Mouse (Mus musculus) MEL (cell line): ENCODE measurements around the gene Vwce. TPM values are rescaled to one million over a fixed set of nuclear protein-coding genes. Genes with fewer than 3 reads are reported as not detected.

Experiments used
- DNase-seq: peaks from one replicate; pipeline ENCODE4 v3.0.0; 2011; ENCODE audit warnings: low read depth, low spot score
- H3K27ac ChIP-seq: 2 replicates; pipeline ENCODE4 v1.5.1; 2012; ENCODE audit warnings: low read depth, mild to moderate bottlenecking, control low read depth, low read length, moderate library complexity; ENCODE audit not compliant: control insufficient read depth
- H3K27me3 ChIP-seq, 2 experiments: fragments of 150-350 bp in 1 of 2; sonication (generic) in 1 of 2; 2 replicates each; pipeline ENCODE4 v1.6.1; 2012; ENCODE audit warnings: low read length in 2 of 2, mild to moderate bottlenecking in 2 of 2, improper control_type of control experiment in 1 of 2, moderate library complexity in 1 of 2; ENCODE audit not compliant: insufficient read depth in 2 of 2, control insufficient read depth in 1 of 2
- H3K36me3 ChIP-seq, 2 experiments: 2 replicates each; pipeline ENCODE4 v1.6.1; 2012 to 2014; ENCODE audit warnings: low read length in 2 of 2, improper control_type of control experiment in 1 of 2, inconsistent platforms in 1 of 2, mild to moderate bottlenecking in 1 of 2; ENCODE audit not compliant: insufficient read depth in 2 of 2, control insufficient read depth in 1 of 2
- H3K4me1 ChIP-seq, 2 experiments: fragments of 150-350 bp in 1 of 2; sonication (generic) in 1 of 2; 2 replicates each; pipeline ENCODE4 v1.6.1; 2012; ENCODE audit warnings: low read length in 2 of 2, improper control_type of control experiment in 1 of 2, mild to moderate bottlenecking in 1 of 2; ENCODE audit not compliant: insufficient read depth in 2 of 2, control insufficient read depth in 1 of 2
- H3K4me3 ChIP-seq, 2 experiments: fragments of 150-350 bp in 1 of 2; sonication (generic) in 1 of 2; 2 replicates each; pipeline ENCODE4 v1.5.1; 2012; ENCODE audit warnings: low read depth in 2 of 2, low read length in 2 of 2, mild to moderate bottlenecking in 2 of 2, moderate library complexity in 2 of 2, control low read depth in 1 of 2, improper control_type of control experiment in 1 of 2; ENCODE audit not compliant: control insufficient read depth in 1 of 2, insufficient read depth in 1 of 2
- H3K79me2 ChIP-seq: 2 replicates; pipeline ENCODE4 v1.6.1; 2012; ENCODE audit warnings: mild to moderate bottlenecking, low read length, moderate library complexity; ENCODE audit not compliant: control insufficient read depth, poor library complexity, insufficient read depth
- H3K9ac ChIP-seq: 2 replicates; pipeline ENCODE4 v1.6.1; 2012; ENCODE audit warnings: low read depth, mild to moderate bottlenecking, control low read depth, low read length, moderate library complexity; ENCODE audit not compliant: control insufficient read depth, poor library complexity, severe bottlenecking
- H3K9me3 ChIP-seq: fragments of 150-350 bp; sonication (generic); replicated peaks from 2 replicates; pipeline ENCODE4 v1.6.1; 2012; ENCODE audit warnings: mild to moderate bottlenecking, low read length, improper control_type of control experiment, moderate library complexity; ENCODE audit not compliant: insufficient read depth
- EP300 ChIP-seq, 2 experiments: IDR thresholded peaks; 2 replicates each; pipeline ENCODE4 v1.6.1; 2011; ENCODE audit warnings: improper control_type of control experiment in 2 of 2, low read length in 2 of 2, low read depth in 1 of 2, mild to moderate bottlenecking in 1 of 2
- ETS1 ChIP-seq: IDR thresholded peaks from 2 replicates; pipeline ENCODE4 v1.6.1; 2012; ENCODE audit warnings: low read depth, mild to moderate bottlenecking, inconsistent platforms, low read length, improper control_type of control experiment, moderate library complexity
- GABPA ChIP-seq: IDR thresholded peaks from 2 replicates; pipeline ENCODE4 v1.6.1; 2012; ENCODE audit warnings: low read depth, mild to moderate bottlenecking, inconsistent platforms, low read length, improper control_type of control experiment, moderate library complexity
- GATA1 ChIP-seq: IDR thresholded peaks from 2 replicates; pipeline ENCODE4 v1.6.1; 2011; ENCODE audit warnings: low read depth, low read length, improper control_type of control experiment
- HCFC1 ChIP-seq: IDR thresholded peaks from 2 replicates; pipeline ENCODE4 v1.6.1; 2012; ENCODE audit warnings: low read depth, mild to moderate bottlenecking, inconsistent platforms, low read length, improper control_type of control experiment, moderate library complexity
- MEF2A ChIP-seq: IDR thresholded peaks from 2 replicates; pipeline ENCODE4 v1.6.1; 2014; ENCODE audit warnings: low read depth, mild to moderate bottlenecking, inconsistent platforms, low read length, improper control_type of control experiment; ENCODE audit not compliant: poor library complexity, insufficient replicate concordance, severe bottlenecking; ENCODE audit errors: extremely low read depth
- NELFE ChIP-seq: IDR thresholded peaks from 2 replicates; pipeline ENCODE4 v1.6.1; 2011; ENCODE audit warnings: low read depth, low read length, improper control_type of control experiment
- POLR2AphosphoS5 ChIP-seq: IDR thresholded peaks from 2 replicates; pipeline ENCODE4 v1.6.1; 2012; ENCODE audit warnings: low read depth, borderline replicate concordance, mild to moderate bottlenecking, inconsistent platforms, low read length, moderate library complexity, mixed read lengths
- RAD21 ChIP-seq: IDR thresholded peaks from 2 replicates; pipeline ENCODE4 v1.6.1; 2011; ENCODE audit warnings: mild to moderate bottlenecking, low read depth, low read length, improper control_type of control experiment
- SIN3A ChIP-seq: IDR thresholded peaks from 2 replicates; pipeline ENCODE4 v1.6.1; 2012; ENCODE audit warnings: low read length, improper control_type of control experiment, inconsistent platforms
- SMC3 ChIP-seq: IDR thresholded peaks from 2 replicates; pipeline ENCODE4 v1.6.1; 2011; ENCODE audit warnings: low read depth, low read length, improper control_type of control experiment
- TAL1 ChIP-seq: IDR thresholded peaks from 2 replicates; pipeline ENCODE4 v1.6.1; 2012; ENCODE audit warnings: mild to moderate bottlenecking, inconsistent platforms, low read length, moderate library complexity, mixed read lengths
- TBP ChIP-seq: IDR thresholded peaks from 2 replicates; pipeline ENCODE4 v1.8.0; 2011; ENCODE audit warnings: low read depth, low read length, improper control_type of control experiment
- TCF12 ChIP-seq: IDR thresholded peaks from 2 replicates; pipeline ENCODE4 v1.6.1; 2014; ENCODE audit warnings: low read depth, mild to moderate bottlenecking, inconsistent platforms, low read length, improper control_type of control experiment, moderate library complexity
- UBTF ChIP-seq: IDR thresholded peaks from 2 replicates; pipeline ENCODE4 v1.6.1; 2012; ENCODE audit warnings: low read depth, mild to moderate bottlenecking, inconsistent platforms, low read length, improper control_type of control experiment, moderate library complexity, borderline replicate concordance; ENCODE audit not compliant: insufficient read depth
- ZC3H11A ChIP-seq: IDR thresholded peaks from 2 replicates; pipeline ENCODE4 v1.6.1; 2012; ENCODE audit warnings: low read depth, mild to moderate bottlenecking, inconsistent platforms, low read length, improper control_type of control experiment
- polyA plus RNA-seq, 2 experiments: library from polyadenylated mRNA; stranded (reverse) in 1 of 2; unstranded in 1 of 2; fragments of >175 nt in 1 of 2; fragments of >200 nt in 1 of 2; gene quantifications; 2 replicates each; pipeline versions ENCODE4 v1.2.1 to v1.2.4; 2012; ENCODE audit warnings: low replicate concordance in 2 of 2, low read depth in 1 of 2; ENCODE audit not compliant: insufficient read length in 2 of 2, insufficient read depth in 1 of 2, missing spikeins in 1 of 2
- total RNA-seq: library from RNA; depleted of rRNA; stranded (reverse); fragments of 300-350 nt; gene quantifications from 2 replicates; pipeline ENCODE4 v1.2.3, GENCODE M21; 2012; rRNA removed

Vwce gene
- 0.04 and 0.23 TPM in 2 replicates for total RNA-seq
- polyA plus RNA-seq = 100 to 1,000 TPM in 1 of 2 experiments, 1 to 10 TPM in 1; 1.8 to 666 TPM

- no peaks in the 10 kb centered on the region for H3K27me3 ChIP-seq
- H3K4me3 ChIP-seq = no peak within 1 kb of the TSS
- H3K27ac ChIP-seq = no peak within 1 kb of the TSS
- TF ChIP-seq EP300 (IDR thresholded peaks at IDR 0.05; ENCODE audit: low read depth in 1 of 2, low read length in 2 of 2) = no peak
- TF ChIP-seq HCFC1 = no peak
- no peak for TF ChIP-seq RAD21
- no peak for TF ChIP-seq TCF12
- TF ChIP-seq ZC3H11A = no peak
- no peak for TF ChIP-seq MEF2A
- no peak for TF ChIP-seq TAL1
- TF ChIP-seq TBP = no peak
- no peak for TF ChIP-seq SMC3
- no peak for TF ChIP-seq POLR2AphosphoS5
- TF ChIP-seq UBTF = no peak
- no peak for TF ChIP-seq GABPA
- TF ChIP-seq NELFE = no peak
- no peaks in the 10 kb centered on the region for H3K79me2 ChIP-seq
- peaks cover 4 to 8% of the 10 kb centered on the region in 2 experiments; a peak in 3 of 4 replicates for H3K4me1 ChIP-seq
- DNase-seq = no peak
- peaks cover 0 to 5% of the 10 kb centered on the region in 2 experiments; a peak in 2 of 4 replicates for H3K36me3 ChIP-seq
- H3K9me3 ChIP-seq = no peaks in the 10 kb centered on the region
- H3K9ac ChIP-seq = no peak within 1 kb of the TSS
Observed at GRCm38 (mm10) chr19:10634106-10634871, at the start of gene Vwce. Gene Vwce, plus strand, starts transcription at chr19:10634213.

- Histone ChIP-seq H3K27me3 (no peaks in the 10 kb centered on the region), H3K9me3 (no peaks in the 10 kb centered on the region), H3K27ac (no peak overlapping the region), H3K9ac (no peak overlapping the region), H3K4me3 (no peak overlapping the region), H3K4me1 (peaks cover 7 to 11% of the 10 kb centered on the region in 2 experiments; a peak in 3 of 4 replicates), H3K79me2 (no peaks in the 10 kb centered on the region), H3K36me3 (peaks cover 0 to 10% of the 10 kb centered on the region in 2 experiments; a peak in 2 of 4 replicates)
- DNase-seq = no peak
- TF ChIP-seq GATA1 = no peak
- no peak for TF ChIP-seq ETS1
- no peak for TF ChIP-seq SIN3A
Observed at GRCm38 (mm10) chr19:10585112-10585511, 48.9 kb upstream of the Vwce start.
